Mouse (Mus musculus) lung, adult 2 months (tissue): ENCODE results near the gene Tap1.
A peak's percentile ranks its signal among the peaks of the same experiment; 100 is the strongest.

Source experiments
- CTCF ChIP-seq: fragments of 200-500 bp; IDR thresholded peaks from 2 replicates; pipeline ENCODE4 v1.5.1; 2011; ENCODE audit warnings: mild to moderate bottlenecking, low read length, control low read depth; ENCODE audit not compliant: insufficient read depth
- POLR2A ChIP-seq: fragments of 200-500 bp; IDR thresholded peaks from 2 replicates; pipeline ENCODE4 v1.6.1; 2011; ENCODE audit warnings: low read depth, mild to moderate bottlenecking, control low read depth, low read length, borderline replicate concordance; ENCODE audit errors: extremely low read depth

GRCm38 (mm10) chr17:34152923-34153322 lies 34.4 kb upstream of the Tap1 start, which contains the start of gene H2-DMb1:
- TF ChIP-seq POLR2A: peak; percentile 42; the same call in 1 of the 2 replicates
- no peak for TF ChIP-seq CTCF
